Mouse (Mus musculus) kidney, adult 2 months (tissue): ENCODE results near the gene Rprml.

Experiments
- CTCF ChIP-seq: fragments of 200-500 bp; conservative IDR thresholded peaks from 2 replicates; pipeline ENCODE4 v1.5.1; 2011; ENCODE audit warnings: low read depth, mild to moderate bottlenecking, control low read depth, low read length, moderate library complexity, mixed read lengths; ENCODE audit not compliant: insufficient read depth, insufficient read length
- POLR2A ChIP-seq: fragments of 200-500 bp; IDR thresholded peaks from one replicate; pipeline ENCODE4 v1.6.1; 2011; ENCODE audit warnings: low read depth, low read length, control low read depth

- TF ChIP-seq CTCF (no peak), POLR2A (no peak)
These were observed 13.1 kb upstream of the Rprml start for GRCm38 (mm10) chr11:103636261-103636660.
